Mouse (Mus musculus) megakaryocyte-erythroid progenitor cell, adult 5-6 weeks (primary cell): ENCODE measurements around the gene Ccz1. TPM values are rescaled to one million over a fixed set of nuclear protein-coding genes. Genes with fewer than 3 reads are reported as not detected.
"Not testable (repeated sequence)": the region's sequence is repeated elsewhere in the genome, so short reads cannot be mapped to it uniquely, and the experiment has no call there.

Experiments used
- ATAC-seq: replicated peaks from 2 replicates; pipeline ENCODE4 v1.8.0; 2016; ENCODE audit warnings: mild to moderate bottlenecking, inconsistent platforms; ENCODE audit not compliant: severe bottlenecking, poor library complexity, low FRiP score, low TSS enrichment
- total RNA-seq, 2 experiments: library from RNA; stranded (forward) in 1 of 2; stranded (reverse) in 1 of 2; fragments of 200-1000, 215-1000 nt in 1 of 2; fragments of >200 nt in 1 of 2; fragmentation: Nextera tagmentation in 1 of 2; gene quantifications; 2 replicates each; pipeline ENCODE4 v1.2.3; 2014 to 2017

Gene Ccz1
- total RNA-seq (2014; fragmentation: Nextera tagmentation): 72.5 and 74.1 TPM in 2 replicates
- total RNA-seq (2017): 91.1 and 98.6 TPM in 2 replicates

- peak; percentile 98 for ATAC-seq
Observed at GRCm38 (mm10) chr5:144014551-144015311, at the start of gene Ccz1. Gene Ccz1 (minus strand): TSS chr5:144014877.

GRCm38 (mm10) chr5:144064093-144064492, 49.4 kb upstream of the Ccz1 start:
- ATAC-seq: no peak

GRCm38 (mm10) chr5:144054340-144054739, 39.7 kb upstream of the Ccz1 start:
- ATAC-seq: no peak

- no peak for ATAC-seq
Observed at GRCm38 (mm10) chr5:144053450-144053849, 38.8 kb upstream of the Ccz1 start.

GRCm38 (mm10) chr5:144051268-144051667, 36.6 kb upstream of the Ccz1 start:
- ATAC-seq: peak; percentile 87

- ATAC-seq: no peak
Observed at GRCm38 (mm10) chr5:144049881-144050280, 35.2 kb upstream of the Ccz1 start.

- ATAC-seq: no peak
Observed at GRCm38 (mm10) chr5:144047324-144047723, 32.6 kb upstream of the Ccz1 start.

- no peak for ATAC-seq
Observed at GRCm38 (mm10) chr5:144043166-144043565, 28.5 kb upstream of the Ccz1 start.

- ATAC-seq: peak; percentile 78
Observed at GRCm38 (mm10) chr5:144040720-144041364, 26.2 kb upstream of the Ccz1 start.

- no peak for ATAC-seq
Observed at GRCm38 (mm10) chr5:144039886-144040285, 25.2 kb upstream of the Ccz1 start.

- ATAC-seq: peak; percentile 74
Observed at GRCm38 (mm10) chr5:144039156-144039675, 24.5 kb upstream of the Ccz1 start.

GRCm38 (mm10) chr5:144036952-144037351, 22.3 kb upstream of the Ccz1 start:
- no peak for ATAC-seq

- ATAC-seq: no peak
Observed at GRCm38 (mm10) chr5:144034567-144034966, 19.9 kb upstream of the Ccz1 start.

- no peak for ATAC-seq
Observed at GRCm38 (mm10) chr5:144032491-144032890, 17.8 kb upstream of the Ccz1 start.

- no peak for ATAC-seq
Observed at GRCm38 (mm10) chr5:144026620-144027263, 12.1 kb upstream of the Ccz1 start, which contains the start of gene Ocm. Gene Ocm (minus strand): TSS chr5:144026670.

- no peak for ATAC-seq
Observed at GRCm38 (mm10) chr5:144015845-144016244, 1.2 kb upstream of the Ccz1 start.

- no peak for ATAC-seq
Observed at GRCm38 (mm10) chr5:144015312-144015650, 604 bp upstream of the Ccz1 start.

- ATAC-seq: not testable (repeated sequence)
Observed at GRCm38 (mm10) chr5:144013366-144014134, 1.1 kb downstream of the Ccz1 start.

- ATAC-seq: no peak
Observed at GRCm38 (mm10) chr5:144002461-144003192, 12.1 kb downstream of the Ccz1 start.
